Mouse (Mus musculus): ENCODE results near the gene Wrap53. TPM values are rescaled to one million over a fixed set of nuclear protein-coding genes. Genes with fewer than 3 reads are reported as not detected.
"Not testable (repeated sequence)": the region's sequence is repeated elsewhere in the genome, so short reads cannot be mapped to it uniquely, and the experiment has no call there.

Gene Wrap53
- polyA plus RNA-seq, 1 experiment from 2014 or later: 22.5 TPM

- Histone ChIP-seq H3K4me2 (ENCODE audit: low read length) (no peak within 1 kb of the TSS), H3K27ac (replicated peaks; ENCODE audit: low read depth, low read length) (no peak within 1 kb of the TSS), H3K36me3 (ENCODE audit: control insufficient read depth, insufficient read depth, low read length) (no peaks in the 10 kb centered on the region), H3K4me1 (ENCODE audit: control insufficient read depth, insufficient read depth, low read length) (peaks cover 13% of the 10 kb centered on the region), H3K27me3 (ENCODE audit: control insufficient read depth, insufficient read depth, low read length) (no peaks in the 10 kb centered on the region), H3K4me3 (replicated peaks; ENCODE audit: low read depth, low read length) (no peak within 1 kb of the TSS), H3K9ac (replicated peaks; ENCODE audit: low read length) (no peak within 1 kb of the TSS), H3K9me3 (ENCODE audit: control insufficient read depth, low read length) (no peaks in the 10 kb centered on the region)
- 78% methylated on average over 5 of the region's 5 CpGs for WGBS
- ATAC-seq (ENCODE audit: low FRiP score, low TSS enrichment) (no peak), DNase-seq (no peak)
Observed at GRCm38 (mm10) chr11:69617805-69618204, 37.8 kb upstream of the Wrap53 start, which contains the start of gene Shbg. Gene Shbg (minus strand): TSS chr11:69617905.

GRCm38 (mm10) chr11:69616781-69617180, 36.7 kb upstream of the Wrap53 start:
- Histone ChIP-seq H3K4me1 (ENCODE audit: control insufficient read depth, insufficient read depth, low read length) (peaks cover 6% of the 10 kb centered on the region; the same call in 1 of the 2 replicates), H3K4me2 (ENCODE audit: low read length) (no peak overlapping the region), H3K4me3 (replicated peaks; ENCODE audit: low read depth, low read length) (no peak overlapping the region), H3K9ac (replicated peaks; ENCODE audit: low read length) (no peak overlapping the region), H3K9me3 (ENCODE audit: control insufficient read depth, low read length) (no peaks in the 10 kb centered on the region), H3K27ac (replicated peaks; ENCODE audit: low read depth, low read length) (no peak overlapping the region), H3K27me3 (ENCODE audit: control insufficient read depth, insufficient read depth, low read length) (no peaks in the 10 kb centered on the region), H3K36me3 (ENCODE audit: control insufficient read depth, insufficient read depth, low read length) (no peaks in the 10 kb centered on the region)
- DNase-seq (no peak), ATAC-seq (ENCODE audit: low FRiP score, low TSS enrichment) (no peak)
- WGBS: 44% methylated on average over 10 of the region's 10 CpGs

DNA sequence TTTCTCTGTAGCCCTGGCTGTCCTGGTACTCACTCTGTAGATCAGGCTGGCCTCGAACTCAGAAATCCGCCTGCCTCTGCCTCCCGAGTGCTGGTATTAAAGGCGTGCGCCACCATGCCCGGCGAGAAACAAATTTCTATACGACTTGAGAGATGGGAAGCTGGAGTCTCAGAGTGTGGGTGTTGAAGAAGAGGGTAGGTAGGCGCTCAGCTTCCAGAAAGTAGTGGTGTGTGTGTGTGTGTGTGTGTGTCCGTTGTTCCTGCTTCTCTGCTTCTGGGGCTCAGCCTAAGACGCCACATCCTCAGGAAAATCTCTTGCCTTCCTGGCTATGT, 34.2 kb upstream of the Wrap53 start:
- not testable (repeated sequence) for H3K27ac ChIP-seq (replicated peaks; ENCODE audit: low read depth, low read length); ATAC-seq (ENCODE audit: low FRiP score, low TSS enrichment)

DNA sequence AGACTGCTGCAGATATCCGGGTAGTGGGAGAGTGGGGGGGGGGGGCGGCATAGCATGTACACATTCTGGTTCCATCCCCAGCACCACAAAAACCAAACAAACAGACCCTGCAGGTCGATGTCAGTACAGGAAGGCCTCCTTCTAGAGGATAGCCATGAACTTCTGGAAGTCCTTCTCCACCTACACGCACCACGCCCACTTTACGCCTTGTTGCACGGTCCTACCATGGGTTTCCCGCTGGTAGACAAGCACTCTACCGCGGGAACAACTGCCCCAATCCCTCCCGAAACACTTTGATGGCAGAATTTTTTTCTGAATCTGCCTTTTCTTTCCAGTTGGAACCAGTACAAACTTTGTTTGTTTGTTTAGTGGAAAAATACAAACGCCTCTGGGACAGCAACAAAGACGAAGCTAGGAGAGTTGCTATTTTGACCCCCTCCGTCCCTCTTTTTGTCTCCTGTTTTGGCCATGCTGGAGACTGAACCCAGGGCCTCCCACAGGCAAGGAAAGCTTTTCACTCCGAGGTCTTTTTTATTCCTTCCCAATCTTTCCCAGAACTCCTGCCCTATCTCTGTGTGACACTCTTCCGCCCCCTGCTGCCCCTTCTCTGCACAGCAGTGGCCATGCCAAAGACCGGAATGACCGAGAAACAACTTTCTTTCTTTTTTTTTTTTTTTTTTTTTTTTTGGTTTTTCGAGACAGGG, 33.6 kb upstream of the Wrap53 start:
- H3K27ac ChIP-seq (replicated peaks; ENCODE audit: low read depth, low read length): no peak overlapping the region
- 8% methylated on average over 19 of the region's 19 CpGs for WGBS
- no peaks in the 10 kb centered on the region for H3K27me3 ChIP-seq (ENCODE audit: control insufficient read depth, insufficient read depth, low read length)
- 0 out of 2 replicates have a peak overlapping the region, but pooled peaks have one; percentile 9 for H3K4me2 ChIP-seq (ENCODE audit: low read length)
- ATAC-seq (ENCODE audit: low FRiP score, low TSS enrichment) (no peak), DNase-seq (peak; percentile 85)
- no peaks in the 10 kb centered on the region for H3K9me3 ChIP-seq (ENCODE audit: control insufficient read depth, low read length)
- 0 out of 2 replicates have a peak overlapping the region, but pooled peaks have one; percentile 14 for H3K9ac ChIP-seq (replicated peaks; ENCODE audit: low read length)
- H3K4me1 ChIP-seq (ENCODE audit: control insufficient read depth, insufficient read depth, low read length): no peaks in the 10 kb centered on the region
- H3K4me3 ChIP-seq (replicated peaks; ENCODE audit: low read depth, low read length): no peak overlapping the region
- no peaks in the 10 kb centered on the region for H3K36me3 ChIP-seq (ENCODE audit: control insufficient read depth, insufficient read depth, low read length)

More for the DNA sequence above, 34.2 kb upstream of the Wrap53 start:
- not testable (repeated sequence) for H3K9me3 ChIP-seq (ENCODE audit: control insufficient read depth, low read length); H3K4me1 ChIP-seq (ENCODE audit: control insufficient read depth, insufficient read depth, low read length); H3K36me3 ChIP-seq (ENCODE audit: control insufficient read depth, insufficient read depth, low read length); DNase-seq; H3K4me2 ChIP-seq (ENCODE audit: low read length); H3K9ac ChIP-seq (replicated peaks; ENCODE audit: low read length); H3K27me3 ChIP-seq (ENCODE audit: control insufficient read depth, insufficient read depth, low read length); H3K4me3 ChIP-seq (replicated peaks; ENCODE audit: low read depth, low read length)
- WGBS: 50% methylated on average over 11 of the region's 11 CpGs

DNA sequence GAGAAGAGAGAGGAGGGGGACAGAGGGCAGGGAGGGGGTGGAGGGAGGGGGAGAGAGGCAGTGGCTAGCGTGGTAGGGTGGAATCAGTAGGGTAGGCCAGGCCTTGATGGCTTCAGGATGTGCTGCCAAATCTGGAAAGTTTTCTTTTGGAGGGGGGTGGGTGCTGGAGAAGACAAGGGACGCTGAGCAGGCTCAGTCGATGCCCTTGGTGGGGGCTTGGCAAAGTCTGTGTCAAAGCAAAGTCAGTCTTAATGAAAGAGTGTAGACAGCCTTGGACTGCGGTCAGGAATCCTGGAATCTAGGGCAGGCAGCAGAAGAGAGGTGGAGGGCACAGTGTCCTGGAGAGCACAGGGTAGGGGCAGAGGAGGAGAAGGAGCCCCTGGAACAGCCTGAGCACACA, 30.8 kb upstream of the Wrap53 start:
- H3K9me3 ChIP-seq (ENCODE audit: control insufficient read depth, low read length): no peaks in the 10 kb centered on the region
- WGBS: 68% methylated on average over 4 of the region's 4 CpGs
- no peak overlapping the region for H3K4me3 ChIP-seq (replicated peaks; ENCODE audit: low read depth, low read length)
- no peak overlapping the region for H3K27ac ChIP-seq (replicated peaks; ENCODE audit: low read depth, low read length)
- DNase-seq (no peak), ATAC-seq (ENCODE audit: low FRiP score, low TSS enrichment) (no peak)
- 0 out of 2 replicates have a peak, but pooled peaks cover 4% of the 10 kb centered on the region for H3K4me1 ChIP-seq (ENCODE audit: control insufficient read depth, insufficient read depth, low read length)
- no peak overlapping the region for H3K9ac ChIP-seq (replicated peaks; ENCODE audit: low read length)
- H3K27me3 ChIP-seq (ENCODE audit: control insufficient read depth, insufficient read depth, low read length): no peaks in the 10 kb centered on the region
- H3K36me3 ChIP-seq (ENCODE audit: control insufficient read depth, insufficient read depth, low read length): no peaks in the 10 kb centered on the region
- no peak overlapping the region for H3K4me2 ChIP-seq (ENCODE audit: low read length)

- Histone ChIP-seq H3K4me3 (replicated peaks; ENCODE audit: low read depth, low read length) (no peak overlapping the region), H3K9ac (replicated peaks; ENCODE audit: low read length) (no peak overlapping the region), H3K36me3 (ENCODE audit: control insufficient read depth, insufficient read depth, low read length) (no peaks in the 10 kb centered on the region), H3K27me3 (ENCODE audit: control insufficient read depth, insufficient read depth, low read length) (no peaks in the 10 kb centered on the region), H3K9me3 (ENCODE audit: control insufficient read depth, low read length) (no peaks in the 10 kb centered on the region), H3K4me1 (ENCODE audit: control insufficient read depth, insufficient read depth, low read length) (peaks cover 10% of the 10 kb centered on the region), H3K27ac (replicated peaks; ENCODE audit: low read depth, low read length) (no peak overlapping the region), H3K4me2 (ENCODE audit: low read length) (no peak overlapping the region)
- ATAC-seq (ENCODE audit: low FRiP score, low TSS enrichment): no peak
- WGBS: 64% methylated on average over 7 of the region's 7 CpGs
- no peak for DNase-seq
Observed at GRCm38 (mm10) chr11:69609416-69609815, 29.4 kb upstream of the Wrap53 start.

DNA sequence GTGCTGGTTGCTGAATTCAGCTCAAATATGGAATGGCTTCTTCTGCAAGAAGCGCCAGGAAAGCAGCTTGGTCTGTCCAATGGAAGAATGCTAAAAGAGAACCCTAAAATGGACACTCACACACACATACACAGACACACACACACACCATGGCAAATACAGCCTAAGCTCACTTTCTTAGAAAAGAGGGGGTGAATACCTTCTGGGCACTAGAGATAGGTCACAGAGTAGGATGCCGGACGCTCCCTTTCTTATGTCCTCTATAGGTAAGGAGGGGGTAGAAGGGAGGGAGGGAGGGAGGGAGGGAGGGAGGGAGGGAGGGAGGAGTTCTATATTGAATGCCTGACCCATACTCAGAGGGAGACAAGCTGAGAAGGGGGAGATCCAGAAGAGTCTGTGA, 28.5 kb upstream of the Wrap53 start:
- Histone ChIP-seq H3K9ac (replicated peaks; ENCODE audit: low read length) (no peak overlapping the region), H3K36me3 (ENCODE audit: control insufficient read depth, insufficient read depth, low read length) (no peaks in the 10 kb centered on the region), H3K4me3 (replicated peaks; ENCODE audit: low read depth, low read length) (no peak overlapping the region), H3K27me3 (ENCODE audit: control insufficient read depth, insufficient read depth, low read length) (no peaks in the 10 kb centered on the region), H3K27ac (replicated peaks; ENCODE audit: low read depth, low read length) (no peak overlapping the region), H3K4me2 (ENCODE audit: low read length) (no peak overlapping the region), H3K4me1 (ENCODE audit: control insufficient read depth, insufficient read depth, low read length) (peaks cover 18% of the 10 kb centered on the region), H3K9me3 (ENCODE audit: control insufficient read depth, low read length) (no peaks in the 10 kb centered on the region)
- 94% methylated on average over 3 of the region's 3 CpGs for WGBS
- ATAC-seq (ENCODE audit: low FRiP score, low TSS enrichment) (no peak), DNase-seq (no peak)

- Histone ChIP-seq H3K36me3 (ENCODE audit: control insufficient read depth, insufficient read depth, low read length) (peaks cover 3% of the 10 kb centered on the region; the same call in 1 of the 2 replicates), H3K9me3 (ENCODE audit: control insufficient read depth, low read length) (no peaks in the 10 kb centered on the region), H3K4me1 (ENCODE audit: control insufficient read depth, insufficient read depth, low read length) (peaks cover 21% of the 10 kb centered on the region), H3K27me3 (ENCODE audit: control insufficient read depth, insufficient read depth, low read length) (no peaks in the 10 kb centered on the region), H3K4me3 (replicated peaks; ENCODE audit: low read depth, low read length) (no peak overlapping the region), H3K9ac (replicated peaks; ENCODE audit: low read length) (no peak overlapping the region), H3K4me2 (ENCODE audit: low read length) (no peak overlapping the region; the same call in 1 of the 2 replicates), H3K27ac (replicated peaks; ENCODE audit: low read depth, low read length) (no peak overlapping the region)
- 85% methylated on average over 2 of the region's 2 CpGs for WGBS
- ATAC-seq (ENCODE audit: low FRiP score, low TSS enrichment): no peak
- no peak for DNase-seq
Observed at GRCm38 (mm10) chr11:69606832-69607231, 26.8 kb upstream of the Wrap53 start.

- ATAC-seq (ENCODE audit: low FRiP score, low TSS enrichment): no peak
- H3K27me3 ChIP-seq (ENCODE audit: control insufficient read depth, insufficient read depth, low read length): no peaks in the 10 kb centered on the region
- peaks cover 5% of the 10 kb centered on the region; the same call in 1 of the 2 replicates for H3K36me3 ChIP-seq (ENCODE audit: control insufficient read depth, insufficient read depth, low read length)
- H3K4me2 ChIP-seq (ENCODE audit: low read length): peak overlapping the region; percentile 98
- peaks cover 21% of the 10 kb centered on the region for H3K4me1 ChIP-seq (ENCODE audit: control insufficient read depth, insufficient read depth, low read length)
- DNase-seq: no peak
- H3K9me3 ChIP-seq (ENCODE audit: control insufficient read depth, low read length): no peaks in the 10 kb centered on the region
- 78% methylated on average over 2 of the region's 2 CpGs for WGBS
- peak overlapping the region; percentile 74 for H3K4me3 ChIP-seq (replicated peaks; ENCODE audit: low read depth, low read length)
- no peak overlapping the region for H3K27ac ChIP-seq (replicated peaks; ENCODE audit: low read depth, low read length)
- no peak overlapping the region; the same call in 1 of the 2 replicates for H3K9ac ChIP-seq (replicated peaks; ENCODE audit: low read length)
Observed at GRCm38 (mm10) chr11:69606491-69606795, 26.4 kb upstream of the Wrap53 start.

All from midbrain, embryonic 14.5 days (tissue).